Mouse (Mus musculus) ovary, postnatal 10 days (tissue): ENCODE measurements around the gene Hist1h4j.
"Not testable (repeated sequence)": the region's sequence is repeated elsewhere in the genome, so short reads cannot be mapped to it uniquely, and the experiment has no call there.

Source experiments
- DNase-seq: peaks from one replicate; pipeline ENCODE4 v3.0.0; 2022; ENCODE audit warnings: low spot score

Hist1h4j gene

DNA sequence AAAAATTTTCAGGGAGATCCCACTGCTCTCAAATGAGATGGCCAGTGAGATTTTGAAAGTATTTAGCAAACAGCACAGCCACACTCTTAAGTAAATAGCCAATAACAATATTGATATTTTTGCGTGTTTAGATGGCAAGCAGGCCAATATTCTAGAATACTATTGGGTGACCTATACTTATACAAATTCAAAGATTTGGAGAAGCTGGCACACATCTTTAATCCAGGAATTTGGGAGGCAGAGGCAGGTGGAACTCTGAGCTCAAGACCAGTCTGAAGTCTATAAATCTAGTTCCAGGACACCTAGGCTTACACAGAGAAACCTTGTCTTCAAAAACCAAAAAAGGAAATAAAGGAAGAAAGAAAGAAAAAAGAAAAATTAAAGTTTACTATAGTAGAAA, 46.8 kb downstream of the Hist1h4j start:
- DNase-seq = no peak

DNA sequence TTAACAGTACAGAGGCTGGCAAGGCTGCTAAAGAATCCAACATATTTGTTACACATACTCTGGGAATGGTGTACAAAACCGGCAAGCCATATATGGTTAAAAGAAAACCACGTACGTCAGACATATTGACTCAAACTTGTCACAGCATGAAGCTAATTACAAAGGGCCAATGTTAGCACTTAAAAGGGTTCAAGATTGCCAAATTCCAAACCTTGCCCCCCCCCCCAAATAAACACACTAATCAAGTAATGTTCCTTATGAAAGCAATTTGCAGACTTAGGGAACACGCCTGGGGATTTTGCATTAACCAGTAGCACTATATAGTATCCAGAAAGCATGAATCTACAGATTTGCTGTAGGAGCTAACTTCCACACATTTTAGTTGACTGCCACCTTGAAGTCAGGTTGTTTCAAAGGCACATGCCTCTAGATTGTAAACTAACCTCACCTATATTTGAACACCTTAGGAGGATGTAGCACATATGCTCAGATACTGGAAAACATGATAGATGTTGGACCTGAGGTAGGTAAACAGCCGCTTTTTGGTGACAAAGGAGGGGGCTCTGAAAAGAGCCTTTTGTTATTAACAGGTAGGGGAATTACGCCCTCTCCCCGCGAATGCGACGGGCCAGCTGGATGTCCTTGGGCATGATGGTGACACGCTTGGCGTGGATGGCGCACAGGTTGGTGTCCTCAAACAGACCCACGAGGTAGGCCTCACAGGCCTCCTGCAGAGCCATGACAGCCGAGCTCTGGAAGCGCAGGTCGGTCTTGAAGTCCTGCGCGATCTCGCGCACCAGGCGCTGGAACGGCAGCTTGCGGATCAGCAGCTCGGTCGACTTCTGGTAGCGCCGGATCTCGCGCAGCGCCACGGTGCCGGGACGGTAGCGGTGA, 47.7 kb downstream of the Hist1h4j start:
- not testable (repeated sequence) for DNase-seq

DNA sequence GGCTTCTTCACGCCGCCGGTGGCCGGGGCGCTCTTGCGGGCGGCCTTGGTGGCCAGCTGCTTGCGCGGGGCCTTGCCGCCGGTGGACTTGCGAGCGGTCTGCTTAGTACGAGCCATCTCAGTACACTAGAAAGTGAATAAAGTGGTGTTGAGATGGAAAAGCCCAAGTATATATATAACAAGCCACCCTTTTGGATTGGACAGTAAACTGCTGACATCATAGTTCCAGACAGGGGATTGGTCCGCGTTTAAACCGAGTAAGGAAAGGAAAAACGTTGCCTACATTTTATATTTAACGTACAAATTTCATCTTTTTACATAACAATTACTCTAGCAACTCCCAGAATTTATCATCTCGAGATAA, 48.4 kb downstream of the Hist1h4j start, which contains the start of gene Hist1h3i:
Gene Hist1h3i (minus strand): TSS at position 116 of the 363 bp plus-strand sequence.
- no peak for DNase-seq

DNA sequence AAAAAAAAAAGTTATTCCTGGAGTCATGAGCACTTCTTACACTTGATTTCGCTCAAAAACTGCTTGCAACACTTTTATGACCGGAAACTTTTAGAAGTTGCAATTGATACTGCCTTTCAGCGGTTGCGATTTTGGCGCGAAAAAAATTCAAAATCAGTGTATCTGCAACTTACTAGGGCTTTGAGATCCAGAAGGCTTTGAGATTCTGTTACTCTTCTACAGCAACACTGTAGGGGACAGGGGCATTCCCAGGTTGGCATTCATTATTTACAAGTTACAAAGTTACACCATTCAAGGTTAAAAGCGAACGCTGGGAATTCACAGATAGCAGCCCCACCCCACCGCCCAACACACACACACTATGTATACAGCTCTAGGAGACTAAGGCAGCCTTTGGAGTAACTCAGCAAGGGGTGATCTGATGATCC, 48.9 kb downstream of the Hist1h4j start:
- DNase-seq = no peak

DNA sequence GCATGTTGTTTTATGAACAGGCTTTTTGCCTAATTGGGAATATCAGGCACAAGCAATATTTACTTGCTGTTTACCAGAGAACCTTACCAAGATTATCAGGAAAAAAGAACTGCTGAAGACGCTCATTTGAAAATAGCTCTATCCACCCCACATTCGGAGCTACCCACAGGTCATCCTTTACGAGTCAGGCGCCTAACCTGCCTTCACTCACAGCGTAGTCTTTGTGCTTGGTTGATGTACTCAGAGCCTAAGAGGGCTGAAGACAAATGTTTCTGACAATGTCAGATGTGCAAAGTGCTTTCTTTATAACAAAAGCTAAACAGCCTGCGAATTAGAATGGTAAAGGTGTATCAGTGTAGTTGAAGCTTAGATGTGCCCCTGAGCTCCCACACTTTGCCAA, 49.4 kb downstream of the Hist1h4j start:
- no peak for DNase-seq
